Mouse (Mus musculus): ENCODE data around the gene Rps5. TPM values are rescaled to one million over a fixed set of nuclear protein-coding genes. Genes with fewer than 3 reads are reported as not detected.
"Not testable (repeated sequence)": the region's sequence is repeated elsewhere in the genome, so short reads cannot be mapped to it uniquely, and the experiment has no call there.

The Rps5 gene
- polyA plus RNA-seq, 1 experiment from 2014 or later = 1,409 TPM

DNA sequence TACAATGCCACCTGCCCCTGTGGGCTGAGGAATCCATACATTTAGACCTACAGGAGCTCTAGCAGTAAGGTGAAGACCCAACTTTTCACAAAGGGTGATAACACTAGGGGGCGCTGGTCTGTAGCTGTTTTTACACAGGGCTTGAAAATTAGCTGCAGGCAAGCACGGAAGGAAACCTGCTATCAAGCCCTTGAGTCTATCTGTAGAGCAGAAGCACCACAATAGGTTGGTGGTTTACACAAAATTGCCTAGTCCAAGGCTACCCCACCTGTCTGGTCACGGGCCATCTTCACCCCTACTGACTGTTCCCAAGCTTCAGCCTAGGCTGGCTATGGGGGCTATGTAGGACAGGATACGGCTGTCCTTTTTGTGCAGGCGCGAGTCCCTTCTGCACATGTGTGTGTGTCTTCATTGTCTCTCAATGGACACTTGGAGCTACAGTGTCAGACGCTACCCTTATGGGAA, 12.6 kb upstream of the Rps5 start:
- peak overlapping the region; percentile 38; the same call in 1 of the 2 replicates for H3K4me3 ChIP-seq (ENCODE audit: low read depth, low read length)
- no peaks in the 10 kb centered on the region for H3K27me3 ChIP-seq (ENCODE audit: insufficient read depth, low read length)
- 35% methylated on average over 7 of the region's 7 CpGs for WGBS
- ATAC-seq (ENCODE audit: insufficient read depth) = peak; percentile 49
- peak overlapping the region; percentile 58 for H3K9ac ChIP-seq
- no peaks in the 10 kb centered on the region for H3K9me3 ChIP-seq (ENCODE audit: low read depth, low read length)
- H3K4me2 ChIP-seq = peak overlapping the region; percentile 63
- peak overlapping the region; percentile 89 for H3K27ac ChIP-seq (ENCODE audit: low read depth)
- peaks cover 47% of the 10 kb centered on the region for H3K36me3 ChIP-seq (ENCODE audit: insufficient read depth)
- DNase-seq = peak; percentile 85
- TF ChIP-seq CTCF (IDR thresholded peaks at IDR 0.05; ENCODE audit: low read depth) = peak; percentile 68
- no peaks in the 10 kb centered on the region for H3K4me1 ChIP-seq (ENCODE audit: insufficient read depth)

GRCm38 (mm10) chr7:12910181-12910668, 11.9 kb upstream of the Rps5 start:
- peak overlapping the region; percentile 58 for H3K9ac ChIP-seq
- no peak for TF ChIP-seq CTCF (IDR thresholded peaks at IDR 0.05; ENCODE audit: low read depth)
- no peaks in the 10 kb centered on the region for H3K4me1 ChIP-seq (ENCODE audit: insufficient read depth)
- ATAC-seq (ENCODE audit: insufficient read depth) (peak; percentile 87), DNase-seq (peak; percentile 82)
- H3K27ac ChIP-seq (ENCODE audit: low read depth) = peak overlapping the region; percentile 89
- no peaks in the 10 kb centered on the region for H3K27me3 ChIP-seq (ENCODE audit: insufficient read depth, low read length)
- peak overlapping the region; percentile 38 for H3K4me3 ChIP-seq (ENCODE audit: low read depth, low read length)
- no peaks in the 10 kb centered on the region for H3K9me3 ChIP-seq (ENCODE audit: low read depth, low read length)
- WGBS = 10% methylated on average over 19 of the region's 19 CpGs
- H3K36me3 ChIP-seq (ENCODE audit: insufficient read depth) = peaks cover 40% of the 10 kb centered on the region
- H3K4me2 ChIP-seq = peak overlapping the region; percentile 63

DNA sequence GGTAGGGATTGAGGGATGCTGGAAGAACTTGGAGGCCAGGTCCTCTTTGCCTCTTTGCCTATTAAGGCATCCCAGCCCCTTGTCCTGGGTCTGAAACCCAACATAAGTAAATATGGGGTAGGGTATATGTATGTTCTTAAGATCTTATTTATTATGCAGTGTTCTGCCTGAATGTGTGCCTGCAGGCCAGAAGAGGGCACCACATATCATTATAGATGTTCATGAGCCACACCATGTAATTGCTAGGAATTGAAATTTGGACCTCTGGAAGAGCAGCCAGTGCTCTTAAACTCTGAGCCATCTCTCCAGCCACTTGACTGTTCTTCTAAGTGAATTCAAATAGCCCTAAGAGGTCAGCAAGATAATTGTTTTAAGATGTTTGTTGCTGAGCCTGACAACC, 8.5 kb upstream of the Rps5 start:
- no peak overlapping the region for H3K4me3 ChIP-seq (ENCODE audit: low read depth, low read length)
- H3K4me2 ChIP-seq = no peak overlapping the region
- TF ChIP-seq CTCF (IDR thresholded peaks at IDR 0.05; ENCODE audit: low read depth) = peak; percentile 54
- H3K9me3 ChIP-seq (ENCODE audit: low read depth, low read length) = no peaks in the 10 kb centered on the region
- no peaks in the 10 kb centered on the region for H3K4me1 ChIP-seq (ENCODE audit: insufficient read depth)
- DNase-seq (peak; percentile 61), ATAC-seq (ENCODE audit: insufficient read depth) (no peak)
- H3K9ac ChIP-seq = no peak overlapping the region
- no peak overlapping the region for H3K27ac ChIP-seq (ENCODE audit: low read depth)
- H3K36me3 ChIP-seq (ENCODE audit: insufficient read depth) = peaks cover 8% of the 10 kb centered on the region; the same call in 1 of the 2 replicates
- H3K27me3 ChIP-seq (ENCODE audit: insufficient read depth, low read length) = no peaks in the 10 kb centered on the region

- ATAC-seq (ENCODE audit: insufficient read depth); DNase-seq; H3K27me3 ChIP-seq (ENCODE audit: insufficient read depth, low read length); H3K9me3 ChIP-seq (ENCODE audit: low read depth, low read length); H3K27ac ChIP-seq (ENCODE audit: low read depth); H3K9ac ChIP-seq; H3K4me2 ChIP-seq; H3K4me3 ChIP-seq (ENCODE audit: low read depth, low read length); H3K4me1 ChIP-seq (ENCODE audit: insufficient read depth): not testable (repeated sequence)
- H3K36me3 ChIP-seq (ENCODE audit: insufficient read depth) = peaks cover 27% of the 10 kb centered on the region
- WGBS = 76% methylated on average over 7 of the region's 8 CpGs
These were observed 1.6 kb upstream of the Rps5 start for GRCm38 (mm10) chr7:12920495-12920894.

- TF ChIP-seq CTCF (IDR thresholded peaks at IDR 0.05; ENCODE audit: low read depth) = no peak
- peak overlapping the region; percentile 62 for H3K9ac ChIP-seq
- H3K27me3 ChIP-seq (ENCODE audit: insufficient read depth, low read length) = no peaks in the 10 kb centered on the region
- ATAC-seq (ENCODE audit: insufficient read depth) (no peak; the same call in 1 of the 2 replicates), DNase-seq (no peak)
- peak overlapping the region; percentile 62 for H3K4me2 ChIP-seq
- WGBS = 2% methylated on average over 3 of the region's 3 CpGs
- peaks cover 35% of the 10 kb centered on the region for H3K36me3 ChIP-seq (ENCODE audit: insufficient read depth)
- H3K27ac ChIP-seq (ENCODE audit: low read depth) = peak overlapping the region; percentile 94
- peaks cover 9% of the 10 kb centered on the region for H3K4me1 ChIP-seq (ENCODE audit: insufficient read depth)
- H3K9me3 ChIP-seq (ENCODE audit: low read depth, low read length) = no peaks in the 10 kb centered on the region
- H3K4me3 ChIP-seq (ENCODE audit: low read depth, low read length) = peak overlapping the region; percentile 91
These were observed 779 bp upstream of the Rps5 start for GRCm38 (mm10) chr7:12921318-12921704.

GRCm38 (mm10) chr7:12922729-12923128, 639 bp downstream of the Rps5 start:
- Histone ChIP-seq H3K4me2 (peak overlapping the region; percentile 97), H3K27me3 (ENCODE audit: insufficient read depth, low read length) (no peaks in the 10 kb centered on the region), H3K36me3 (ENCODE audit: insufficient read depth) (peaks cover 41% of the 10 kb centered on the region), H3K4me3 (ENCODE audit: low read depth, low read length) (peak overlapping the region; percentile 91), H3K27ac (ENCODE audit: low read depth) (no peak overlapping the region), H3K4me1 (ENCODE audit: insufficient read depth) (peaks cover 9% of the 10 kb centered on the region), H3K9ac (peak overlapping the region; percentile 75), H3K9me3 (ENCODE audit: low read depth, low read length) (no peaks in the 10 kb centered on the region)
- no peak for ATAC-seq (ENCODE audit: insufficient read depth)
- WGBS = 2% methylated on average over 8 of the region's 8 CpGs
- DNase-seq = no peak
- TF ChIP-seq CTCF (IDR thresholded peaks at IDR 0.05; ENCODE audit: low read depth) = no peak

DNA sequence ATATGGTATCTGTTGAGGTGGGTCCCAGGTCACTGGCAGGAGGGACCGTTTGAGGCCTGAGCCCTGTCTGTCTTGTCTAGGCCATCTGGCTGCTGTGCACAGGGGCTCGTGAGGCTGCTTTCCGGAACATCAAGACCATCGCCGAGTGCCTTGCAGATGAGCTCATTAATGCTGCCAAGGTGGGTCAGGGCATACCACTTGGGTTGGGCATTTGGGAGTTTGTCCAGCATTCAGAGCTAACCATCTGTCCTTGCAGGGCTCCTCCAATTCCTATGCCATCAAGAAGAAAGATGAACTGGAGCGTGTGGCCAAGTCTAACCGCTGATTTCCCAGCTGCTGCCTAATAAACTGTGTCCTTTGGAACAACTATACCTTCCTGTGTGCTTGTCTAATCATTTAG, 4.2 kb downstream of the Rps5 start:
- peaks cover 9% of the 10 kb centered on the region for H3K4me1 ChIP-seq (ENCODE audit: insufficient read depth)
- TF ChIP-seq CTCF (IDR thresholded peaks at IDR 0.05; ENCODE audit: low read depth) = no peak
- DNase-seq (no peak), ATAC-seq (ENCODE audit: insufficient read depth) (no peak)
- WGBS = 76% methylated on average over 7 of the region's 7 CpGs
- H3K9ac ChIP-seq = no peak overlapping the region
- 0 out of 2 replicates have a peak, but pooled peaks cover 4% of the 10 kb centered on the region for H3K27me3 ChIP-seq (ENCODE audit: insufficient read depth, low read length)
- no peaks in the 10 kb centered on the region for H3K9me3 ChIP-seq (ENCODE audit: low read depth, low read length)
- no peak overlapping the region for H3K27ac ChIP-seq (ENCODE audit: low read depth)
- H3K4me2 ChIP-seq = no peak overlapping the region
- H3K4me3 ChIP-seq (ENCODE audit: low read depth, low read length) = no peak overlapping the region
- H3K36me3 ChIP-seq (ENCODE audit: insufficient read depth) = peaks cover 46% of the 10 kb centered on the region
